Mouse (Mus musculus) kidney, adult 2 months (tissue): ENCODE results near the gene Rabac1.

Source experiments
- CTCF ChIP-seq: fragments of 200-500 bp; conservative IDR thresholded peaks from 2 replicates; pipeline ENCODE4 v1.5.1; 2011; ENCODE audit warnings: low read depth, mild to moderate bottlenecking, control low read depth, low read length, moderate library complexity, mixed read lengths; ENCODE audit not compliant: insufficient read depth, insufficient read length
- POLR2A ChIP-seq: fragments of 200-500 bp; IDR thresholded peaks from one replicate; pipeline ENCODE4 v1.6.1; 2011; ENCODE audit warnings: low read depth, low read length, control low read depth

DNA sequence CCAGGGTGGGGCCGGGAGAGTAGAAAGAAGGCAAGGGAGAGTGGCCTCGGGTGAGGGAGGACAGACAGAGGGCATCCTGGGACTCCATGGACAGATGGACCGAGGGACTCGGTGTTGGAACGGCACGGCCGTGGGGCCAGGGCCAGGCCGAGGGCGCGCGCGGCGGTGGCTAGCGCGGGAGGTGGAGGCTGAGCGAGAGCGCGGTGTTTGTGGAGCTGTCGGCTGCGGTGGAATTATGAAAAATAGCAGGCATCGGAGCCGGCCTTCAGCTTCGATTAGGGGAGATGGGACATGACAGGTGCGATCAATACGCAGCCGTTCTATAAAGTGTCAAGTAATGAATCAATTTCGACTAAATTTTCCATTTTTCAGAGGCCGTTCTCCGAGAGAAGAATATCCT is 23.8 kb downstream of the Rabac1 start:
- TF ChIP-seq CTCF (no peak), POLR2A (no peak)
